Mouse (Mus musculus): ENCODE measurements at regions not wholly inside any gene's neighbourhood (a gene's known extent, or its start where the extent isn't known, plus 50 kb on each side); places are given as distances from the start of the nearest gene placed in this dataset.

DNA sequence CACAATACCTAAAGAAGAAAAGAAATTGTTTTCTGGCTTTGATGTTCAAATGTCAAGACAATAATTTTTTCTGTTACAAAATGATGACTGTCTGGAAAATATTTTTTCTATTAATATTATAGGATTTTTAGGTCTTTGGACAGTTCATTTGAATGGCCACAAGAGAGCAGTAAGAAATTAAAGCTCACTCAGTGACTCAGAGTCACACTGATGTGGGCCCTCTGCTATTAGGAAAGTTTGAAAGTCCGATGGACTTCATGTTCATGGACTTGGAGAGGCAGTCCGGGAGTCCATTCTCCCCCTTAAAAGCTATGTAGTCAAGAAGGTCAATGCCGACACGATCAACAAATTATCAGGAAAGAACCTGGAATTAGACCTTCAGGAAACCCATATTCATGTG lies 657.0 kb downstream of the Mecom start:
- Histone ChIP-seq H3K79me2 (replicated peaks; ENCODE audit: control insufficient read depth, insufficient read depth, low read length) (no peaks in the 10 kb centered on the region), H3K9ac (ENCODE audit: low read depth, low read length) (no peak overlapping the region), H3K27ac (peak overlapping the region; percentile 24; the same call in 1 of the 2 replicates), H3K4me1 (ENCODE audit: control insufficient read depth, insufficient read depth, low read length) (no peaks in the 10 kb centered on the region), H3K27me3 (ENCODE audit: control insufficient read depth, insufficient read depth, low read length) (no peaks in the 10 kb centered on the region), H3K36me3 (ENCODE audit: control insufficient read depth, insufficient read depth, low read length) (no peaks in the 10 kb centered on the region), H3K4me3 (no peak overlapping the region)
- no peak for DNase-seq
- no peak for TF ChIP-seq EP300 (IDR thresholded peaks at IDR 0.05; ENCODE audit: insufficient read depth, low read depth, low read length)
- TF ChIP-seq CTCF (IDR thresholded peaks at IDR 0.05): peak; percentile 71
- WGBS: 55% methylated on average over 4 of the region's 4 CpGs
- intact Hi-C loops (cut with DNase I): loop anchor here (5.0 to 10.0 kb wide), 3 partner anchors 97 to 627 kb away; no protein-coding TSS in a partner anchor

DNA sequence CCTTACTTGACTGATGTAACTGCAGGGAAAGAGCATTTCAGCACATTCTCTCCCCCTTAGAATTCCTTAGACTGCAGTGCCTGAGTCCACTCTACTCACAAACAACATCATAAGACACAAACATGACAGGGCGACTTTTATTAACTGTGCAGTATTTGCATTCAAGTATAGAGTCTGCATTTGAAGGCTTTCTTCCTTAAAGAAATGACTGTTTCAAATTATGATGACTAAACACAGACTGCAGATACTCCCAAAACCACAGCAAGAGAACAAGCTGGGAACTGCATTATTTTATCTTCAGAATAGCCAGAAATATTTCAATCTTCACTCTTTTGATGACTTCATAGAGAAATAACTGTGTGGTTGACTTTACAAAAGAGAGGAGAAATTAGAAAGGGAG lies 657.5 kb downstream of the Mecom start:
- no peak for DNase-seq
- Histone ChIP-seq H3K79me2 (replicated peaks; ENCODE audit: control insufficient read depth, insufficient read depth, low read length) (no peaks in the 10 kb centered on the region), H3K36me3 (ENCODE audit: control insufficient read depth, insufficient read depth, low read length) (no peaks in the 10 kb centered on the region), H3K4me3 (no peak overlapping the region), H3K9ac (ENCODE audit: low read depth, low read length) (no peak overlapping the region), H3K27ac (no peak overlapping the region), H3K4me1 (ENCODE audit: control insufficient read depth, insufficient read depth, low read length) (no peaks in the 10 kb centered on the region), H3K27me3 (ENCODE audit: control insufficient read depth, insufficient read depth, low read length) (no peaks in the 10 kb centered on the region)
- intact Hi-C loops (cut with DNase I): loop anchor here (5.0 to 10.0 kb wide), 3 partner anchors 97 to 627 kb away; no protein-coding TSS in a partner anchor
- WGBS: 58% methylated on average over 1 of the region's 1 CpGs
- no peak for TF ChIP-seq EP300 (IDR thresholded peaks at IDR 0.05; ENCODE audit: insufficient read depth, low read depth, low read length)
- TF ChIP-seq POLR2A (IDR thresholded peaks at IDR 0.05; ENCODE audit: insufficient read depth, low read depth, low read length): no peak
- no peak for TF ChIP-seq CTCF (IDR thresholded peaks at IDR 0.05)

DNA sequence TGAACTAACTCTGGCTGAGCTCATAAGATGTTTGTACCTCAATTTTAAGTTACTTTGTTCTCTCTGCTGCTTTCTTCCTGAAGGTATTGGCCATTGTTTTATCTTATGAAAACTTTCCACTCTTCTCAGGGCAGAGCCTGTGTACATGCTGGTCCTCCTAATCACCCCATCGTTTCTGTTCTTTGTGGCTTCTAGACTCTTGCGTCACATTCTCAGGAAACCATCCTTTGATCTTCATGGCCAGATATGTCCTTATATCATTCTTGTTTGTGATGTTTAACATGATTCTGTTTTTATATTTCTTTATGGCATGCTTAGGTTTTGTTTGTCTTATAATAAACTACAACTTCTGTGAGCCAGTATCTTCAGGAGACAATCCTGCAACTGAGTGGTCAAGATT lies 658.2 kb downstream of the Mecom start:
- Histone ChIP-seq H3K79me2 (replicated peaks; ENCODE audit: control insufficient read depth, insufficient read depth, low read length) (no peaks in the 10 kb centered on the region), H3K9ac (ENCODE audit: low read depth, low read length) (no peak overlapping the region), H3K27me3 (ENCODE audit: control insufficient read depth, insufficient read depth, low read length) (no peaks in the 10 kb centered on the region), H3K4me3 (no peak overlapping the region), H3K27ac (no peak overlapping the region), H3K4me1 (ENCODE audit: control insufficient read depth, insufficient read depth, low read length) (no peaks in the 10 kb centered on the region), H3K36me3 (ENCODE audit: control insufficient read depth, insufficient read depth, low read length) (no peaks in the 10 kb centered on the region)
- TF ChIP-seq POLR2A (IDR thresholded peaks at IDR 0.05; ENCODE audit: insufficient read depth, low read depth, low read length): no peak
- intact Hi-C loops (cut with DNase I): loop anchor here (5.0 to 10.0 kb wide), 3 partner anchors 98 to 628 kb away; no protein-coding TSS in a partner anchor
- no peak for DNase-seq
- WGBS: 61% methylated on average over 2 of the region's 2 CpGs

DNA sequence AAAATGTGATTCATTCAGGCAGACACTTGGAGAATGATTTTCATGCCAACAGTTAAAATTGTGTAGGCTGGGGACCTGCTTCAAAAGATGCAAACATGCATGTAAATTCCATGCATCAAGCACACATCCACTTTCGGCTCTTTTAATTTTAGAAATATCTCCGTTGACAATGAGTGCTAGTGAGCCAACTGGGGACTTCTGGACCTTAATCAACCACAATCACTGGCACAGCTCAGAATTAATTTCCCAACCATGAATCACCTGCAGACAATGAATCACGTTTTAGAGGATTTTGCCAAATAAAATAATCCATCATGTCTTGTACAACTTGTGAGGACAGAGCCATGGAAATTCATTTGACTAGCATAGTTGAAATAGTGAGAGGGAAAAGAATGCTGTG lies 667.8 kb downstream of the Mecom start:
- no peaks in the 10 kb centered on the region for H3K27me3 ChIP-seq (ENCODE audit: control insufficient read depth, insufficient read depth, low read length)
- intact Hi-C loops (cut with DNase I): no loop called here
- no peak overlapping the region for H3K4me3 ChIP-seq
- 38% methylated on average over 3 of the region's 3 CpGs for WGBS
- H3K4me1 ChIP-seq (ENCODE audit: control insufficient read depth, insufficient read depth, low read length): no peaks in the 10 kb centered on the region
- no peaks in the 10 kb centered on the region for H3K79me2 ChIP-seq (replicated peaks; ENCODE audit: control insufficient read depth, insufficient read depth, low read length)
- DNase-seq: no peak
- no peaks in the 10 kb centered on the region for H3K36me3 ChIP-seq (ENCODE audit: control insufficient read depth, insufficient read depth, low read length)
- TF ChIP-seq POLR2A (IDR thresholded peaks at IDR 0.05; ENCODE audit: insufficient read depth, low read depth, low read length) (no peak), CTCF (IDR thresholded peaks at IDR 0.05) (no peak), EP300 (IDR thresholded peaks at IDR 0.05; ENCODE audit: insufficient read depth, low read depth, low read length) (no peak)
- no peak overlapping the region for H3K9ac ChIP-seq (ENCODE audit: low read depth, low read length)
- no peak overlapping the region for H3K27ac ChIP-seq

DNA sequence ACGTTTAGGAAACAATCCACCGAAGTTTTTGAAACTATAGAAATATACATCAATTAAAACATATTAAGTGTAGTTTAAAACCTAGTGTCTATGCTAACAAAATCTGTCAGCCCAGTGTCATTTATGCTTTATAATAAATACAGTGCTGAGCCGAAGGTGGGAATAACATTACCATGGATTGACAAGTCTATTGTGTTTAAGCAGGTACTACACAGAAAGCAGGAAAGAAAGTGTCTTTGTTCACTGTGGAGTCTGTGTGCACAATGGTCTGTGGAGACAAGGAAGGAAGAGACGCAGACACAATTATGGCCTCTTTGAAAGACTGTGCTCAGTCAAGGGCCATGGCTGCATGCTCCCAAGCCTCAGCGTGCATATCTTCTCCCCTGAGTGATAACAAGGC lies 672.0 kb downstream of the Mecom start:
- TF ChIP-seq CTCF (IDR thresholded peaks at IDR 0.05) (no peak), EP300 (IDR thresholded peaks at IDR 0.05; ENCODE audit: insufficient read depth, low read depth, low read length) (no peak), POLR2A (IDR thresholded peaks at IDR 0.05; ENCODE audit: insufficient read depth, low read depth, low read length) (no peak)
- Histone ChIP-seq H3K27me3 (ENCODE audit: control insufficient read depth, insufficient read depth, low read length) (no peaks in the 10 kb centered on the region), H3K79me2 (replicated peaks; ENCODE audit: control insufficient read depth, insufficient read depth, low read length) (no peaks in the 10 kb centered on the region), H3K27ac (no peak overlapping the region), H3K9ac (ENCODE audit: low read depth, low read length) (no peak overlapping the region), H3K4me1 (ENCODE audit: control insufficient read depth, insufficient read depth, low read length) (no peaks in the 10 kb centered on the region), H3K36me3 (ENCODE audit: control insufficient read depth, insufficient read depth, low read length) (no peaks in the 10 kb centered on the region), H3K4me3 (no peak overlapping the region)
- WGBS: 58% methylated on average over 5 of the region's 5 CpGs
- no peak for DNase-seq
- intact Hi-C loops (cut with DNase I): no loop called here

DNA sequence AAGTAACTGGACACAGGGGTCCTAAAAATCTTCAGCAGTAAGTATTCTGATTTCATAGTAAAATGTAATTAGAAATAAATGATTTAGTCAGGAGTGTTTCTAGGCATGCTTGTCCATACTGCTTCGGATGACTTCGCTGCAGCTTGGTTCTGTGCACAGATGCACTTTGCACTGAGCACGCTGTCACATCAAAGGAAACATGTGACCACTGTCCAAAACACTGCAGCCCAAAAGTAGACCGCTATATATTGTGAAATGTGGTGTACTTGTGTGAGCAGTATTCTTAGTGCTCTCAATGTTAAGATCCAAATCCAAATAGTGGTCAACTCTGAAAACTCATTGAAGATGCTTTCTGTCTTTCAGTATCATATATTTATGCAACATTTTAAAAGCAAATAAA lies 685.4 kb downstream of the Mecom start:
- intact Hi-C loops (cut with DNase I): no loop called here
- Histone ChIP-seq H3K79me2 (replicated peaks; ENCODE audit: control insufficient read depth, insufficient read depth, low read length) (no peaks in the 10 kb centered on the region), H3K4me1 (ENCODE audit: control insufficient read depth, insufficient read depth, low read length) (no peaks in the 10 kb centered on the region), H3K27me3 (ENCODE audit: control insufficient read depth, insufficient read depth, low read length) (no peaks in the 10 kb centered on the region), H3K36me3 (ENCODE audit: control insufficient read depth, insufficient read depth, low read length) (no peaks in the 10 kb centered on the region), H3K9ac (ENCODE audit: low read depth, low read length) (no peak overlapping the region), H3K4me3 (no peak overlapping the region), H3K27ac (no peak overlapping the region)
- 84% methylated on average over 4 of the region's 4 CpGs for WGBS
- no peak for DNase-seq
- TF ChIP-seq POLR2A (IDR thresholded peaks at IDR 0.05; ENCODE audit: insufficient read depth, low read depth, low read length) (no peak), EP300 (IDR thresholded peaks at IDR 0.05; ENCODE audit: insufficient read depth, low read depth, low read length) (no peak)
